Mouse (Mus musculus): Measurements from ENCODE around the gene Tspyl4.

Tspyl4 gene

DNA sequence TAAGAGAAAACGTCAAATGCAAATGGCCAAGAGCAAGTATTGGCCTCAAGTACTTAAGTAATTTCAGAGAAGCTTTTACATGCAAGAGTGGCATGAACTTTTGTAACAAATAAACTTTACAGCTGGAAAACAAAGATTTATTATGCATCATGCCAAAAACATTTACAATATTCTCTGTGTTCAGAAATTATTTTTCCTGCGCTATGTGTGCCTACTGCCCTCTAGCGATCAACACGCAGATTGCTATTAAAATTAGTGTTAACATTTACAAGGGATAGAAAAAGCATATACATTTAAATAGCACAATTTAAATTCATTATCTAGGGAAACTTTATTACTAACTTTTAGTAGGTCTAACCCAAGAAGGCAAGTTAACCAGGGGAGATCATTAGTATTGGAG lies 29.5 kb downstream of the Tspyl4 start:
- DNase-seq = no peak

- no peak for DNase-seq
These were observed 29.9 kb downstream of the Tspyl4 start for GRCm38 (mm10) chr10:34327144-34327543.

DNA sequence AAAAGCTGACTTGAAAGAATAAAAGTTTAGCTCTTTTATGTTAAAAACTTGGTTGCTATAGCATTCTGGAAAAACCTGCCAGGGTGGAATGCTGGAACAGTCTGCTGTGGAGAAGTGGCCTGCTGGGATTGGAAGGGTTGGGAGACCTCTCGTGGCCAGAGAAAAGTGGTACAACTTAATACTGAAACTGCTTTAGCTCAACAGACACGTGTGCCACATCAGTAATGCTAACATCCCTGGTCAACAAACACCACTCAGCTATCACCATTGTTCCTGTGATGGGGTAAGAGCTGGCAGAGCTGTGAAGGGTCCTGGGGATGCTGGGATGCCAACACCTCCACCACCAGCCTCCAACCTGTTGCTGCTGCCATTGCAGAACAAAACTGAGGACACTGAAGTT lies 31.1 kb downstream of the Tspyl4 start:
- peak; percentile 56 for DNase-seq

DNA sequence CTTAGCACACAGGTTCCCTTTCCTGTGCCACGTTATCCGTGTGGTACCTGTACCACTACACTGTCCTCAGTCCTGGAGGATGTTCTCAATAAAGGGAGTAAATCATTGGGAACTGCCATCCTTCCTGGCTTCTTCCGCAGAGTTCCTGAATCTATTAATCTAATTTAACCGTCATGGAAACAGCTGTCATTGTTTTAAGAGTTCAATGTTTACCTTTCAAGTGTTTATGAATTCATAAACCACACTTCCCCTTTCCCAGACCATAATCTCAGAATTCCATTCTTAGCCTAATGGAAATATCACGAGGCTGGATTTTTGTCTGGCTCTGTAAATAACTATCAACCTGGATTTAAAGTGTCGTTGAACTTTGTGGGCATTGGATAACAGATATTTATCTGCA lies 43.8 kb downstream of the Tspyl4 start:
- DNase-seq = no peak

- DNase-seq = no peak
These were observed 44.6 kb downstream of the Tspyl4 start for GRCm38 (mm10) chr10:34341886-34342285.
